Mouse (Mus musculus): Measurements from ENCODE around the gene 2410015M20Rik. TPM values are rescaled to one million over a fixed set of nuclear protein-coding genes. Genes with fewer than 3 reads are reported as not detected.

Gene 2410015M20Rik
- total RNA-seq (2012; rRNA removed), result 281 and 334 TPM in 2 replicates
- 100 to 1,000 TPM in 1 of 2 experiments, not detected in 1; 274 TPM for polyA plus RNA-seq (2012; ENCODE audit: insufficient read depth in 1 of 2, insufficient read length in 2 of 2, low read depth in 1 of 2, low replicate concordance in 2 of 2, missing spikeins in 1 of 2)

- peaks cover 2 to 7% of the 10 kb centered on the region in 2 experiments; a peak in 3 of 4 replicates for H3K36me3 ChIP-seq (ENCODE audit: control insufficient read depth in 1 of 2, insufficient read depth in 2 of 2, low read length in 2 of 2)
- no peaks in the 10 kb centered on the region for H3K27me3 ChIP-seq (ENCODE audit: control insufficient read depth in 1 of 2, insufficient read depth in 2 of 2, low read length in 2 of 2)
- H3K9ac ChIP-seq (ENCODE audit: control insufficient read depth, low read depth, low read length, poor library complexity, severe bottlenecking), result peak within 1 kb of the TSS; percentile 88
- peaks cover 0 to 13% of the 10 kb centered on the region in 2 experiments; a peak in 2 of 4 replicates for H3K4me1 ChIP-seq (ENCODE audit: control insufficient read depth in 1 of 2, insufficient read depth in 2 of 2, low read length in 2 of 2)
- peak within 1 kb of the TSS; percentile 83 to 88 for H3K4me3 ChIP-seq (ENCODE audit: control insufficient read depth in 1 of 2, insufficient read depth in 1 of 2, low read depth in 2 of 2, low read length in 2 of 2)
- peak; percentile 99 for DNase-seq (ENCODE audit: low read depth, low spot score)
- H3K79me2 ChIP-seq (ENCODE audit: control insufficient read depth, insufficient read depth, low read length, poor library complexity), result peaks cover 31% of the 10 kb centered on the region
- peak within 1 kb of the TSS; percentile 90 for H3K27ac ChIP-seq (ENCODE audit: control insufficient read depth, low read depth, low read length)
- H3K9me3 ChIP-seq (replicated peaks; ENCODE audit: insufficient read depth, low read length), result no peaks in the 10 kb centered on the region
- TF ChIP-seq ZC3H11A (IDR thresholded peaks at IDR 0.05; ENCODE audit: low read depth, low read length) (no peak), UBTF (IDR thresholded peaks at IDR 0.05; ENCODE audit: borderline replicate concordance, insufficient read depth, low read depth, low read length) (no peak), HCFC1 (IDR thresholded peaks at IDR 0.05; ENCODE audit: low read depth, low read length) (peak; percentile 99), USF2 (IDR thresholded peaks at IDR 0.05; ENCODE audit: borderline replicate concordance in 1 of 2, insufficient read depth in 1 of 2, low read depth in 1 of 2, low read length in 2 of 2) (no peak), BHLHE40 (IDR thresholded peaks at IDR 0.05; ENCODE audit: borderline replicate concordance, low read depth, low read length) (peak; percentile 93), SIN3A (IDR thresholded peaks at IDR 0.05; ENCODE audit: low read length) (peak; percentile 81), ELF1 (IDR thresholded peaks at IDR 0.05; ENCODE audit: low read depth, low read length) (peak; percentile 97), POLR2A (IDR thresholded peaks at IDR 0.05; ENCODE audit: control insufficient read depth in 1 of 2, insufficient read depth in 1 of 2, low read depth in 1 of 2, low read length in 2 of 2, poor library complexity in 1 of 2) (peak; percentile 66 to 91; a peak in 2 of 4 replicates), MAFK (IDR thresholded peaks at IDR 0.05; ENCODE audit: borderline replicate concordance, low read depth, low read length) (no peak), MXI1 (IDR thresholded peaks at IDR 0.05; ENCODE audit: low read depth, low read length) (peak; percentile 91), MYC (IDR thresholded peaks at IDR 0.05; ENCODE audit: low read depth, low read length) (peak; percentile 93), SMC3 (IDR thresholded peaks at IDR 0.05; ENCODE audit: low read depth, low read length) (0 out of 2 replicates have a peak, but pooled peaks have one; percentile 13), KAT2A (conservative IDR thresholded peaks at IDR 0.05; ENCODE audit: low read depth, low read length) (peak; percentile 92), TCF12 (IDR thresholded peaks at IDR 0.05; ENCODE audit: low read depth, low read length) (peak; percentile 58; the same call in 1 of the 2 replicates), MAZ (IDR thresholded peaks at IDR 0.05; ENCODE audit: low read depth, low read length) (peak; percentile 69; the same call in 1 of the 2 replicates), ZNF384 (IDR thresholded peaks at IDR 0.05; ENCODE audit: low read depth, low read length) (no peak), RCOR1 (IDR thresholded peaks at IDR 0.05; ENCODE audit: low read depth, low read length) (no peak; the same call in 1 of the 2 replicates), MEF2A (IDR thresholded peaks at IDR 0.05; ENCODE audit: extremely low read depth, insufficient replicate concordance, low read depth, low read length, poor library complexity, severe bottlenecking) (no peak), ZKSCAN1 (IDR thresholded peaks at IDR 0.05; ENCODE audit: low read depth, low read length) (no peak), MAX (IDR thresholded peaks at IDR 0.05; ENCODE audit: low read length) (peak; percentile 76), GABPA (IDR thresholded peaks at IDR 0.05; ENCODE audit: low read depth, low read length) (no peak), MYB (IDR thresholded peaks at IDR 0.05; ENCODE audit: low read depth, low read length) (no peak), RAD21 (IDR thresholded peaks at IDR 0.05; ENCODE audit: low read depth, low read length) (no peak), NELFE (IDR thresholded peaks at IDR 0.05; ENCODE audit: low read depth, low read length) (peak; percentile 96), CHD1 (IDR thresholded peaks at IDR 0.05; ENCODE audit: low read depth, low read length) (no peak), GATA1 (IDR thresholded peaks at IDR 0.05; ENCODE audit: low read depth, low read length) (peak; percentile 24; the same call in 1 of the 2 replicates), POLR2AphosphoS5 (IDR thresholded peaks at IDR 0.05; ENCODE audit: borderline replicate concordance, low read depth, low read length) (no peak), ZMIZ1 (IDR thresholded peaks at IDR 0.05; ENCODE audit: low read depth, low read length) (peak; percentile 91; the same call in 1 of the 2 replicates), CTCF (IDR thresholded peaks at IDR 0.05 in 2 of 3, conservative IDR thresholded peaks at IDR 0.05 in 1 of 3; ENCODE audit: control insufficient read depth in 1 of 3, insufficient read depth in 1 of 3, low read depth in 2 of 3, low read length in 3 of 3, poor library complexity in 1 of 3, severe bottlenecking in 1 of 3) (peak in 1 of 3 experiments; percentile 31; a peak in 2 of 6 replicates), E2F4 (IDR thresholded peaks at IDR 0.05; ENCODE audit: borderline replicate concordance, low read depth, low read length) (peak; percentile 54; the same call in 1 of the 2 replicates), JUND (IDR thresholded peaks at IDR 0.05; ENCODE audit: low read depth, low read length) (no peak), TBP (IDR thresholded peaks at IDR 0.05; ENCODE audit: low read depth, low read length) (peak; percentile 82), EP300 (IDR thresholded peaks at IDR 0.05; ENCODE audit: low read depth in 1 of 2, low read length in 2 of 2) (0 out of 4 replicates have a peak, but pooled peaks of 1 of the 2 experiments have one; percentile 21), TAL1 (IDR thresholded peaks at IDR 0.05; ENCODE audit: low read length) (no peak), CHD2 (IDR thresholded peaks at IDR 0.05; ENCODE audit: low read length) (no peak)
These were observed at the start of gene 2410015M20Rik for GRCm38 (mm10) chr17:56609452-56610171. 2410015M20Rik (minus strand) TSS chr17:56609771.

All from MEL (cell line).